Mouse (Mus musculus): ENCODE measurements around the gene Cobl. TPM values are rescaled to one million over a fixed set of nuclear protein-coding genes. Genes with fewer than 3 reads are reported as not detected.

The Cobl gene
- polyA plus RNA-seq, 1 experiment from 2014 or later: 10.4 TPM

DNA sequence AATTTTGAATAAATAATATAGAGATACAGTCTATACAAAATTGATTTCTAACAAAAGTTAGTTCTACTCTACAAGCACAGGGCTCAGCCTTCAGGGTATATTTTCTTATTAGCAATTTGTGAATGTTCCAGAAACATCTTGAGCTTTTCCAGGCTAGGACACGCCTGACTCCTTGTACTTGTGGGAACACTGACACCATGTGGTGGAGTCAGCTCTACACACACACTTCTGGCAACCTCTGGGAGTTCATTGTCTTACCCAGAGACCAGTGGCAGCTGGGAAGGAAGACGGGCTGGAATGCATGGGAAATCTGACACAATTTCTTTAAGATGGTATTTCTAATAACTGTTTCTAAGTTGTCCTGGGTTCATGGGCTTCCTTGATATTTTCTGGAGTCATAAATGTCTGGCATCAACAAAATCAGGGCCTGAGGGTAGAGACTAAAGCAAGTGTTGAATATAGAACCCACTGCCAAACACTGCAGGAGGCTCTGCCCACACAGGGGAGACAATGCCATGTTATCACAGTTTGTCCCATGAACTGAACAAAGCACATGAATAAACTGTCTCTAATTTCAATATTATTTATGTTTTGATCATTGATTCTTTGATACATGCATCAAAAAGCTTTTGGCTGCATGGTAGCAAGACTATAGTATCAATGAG lies 105.3 kb downstream of the Cobl start:
- H3K36me3 ChIP-seq (ENCODE audit: control insufficient read depth, insufficient read depth, low read length): no peaks in the 10 kb centered on the region
- H3K9me3 ChIP-seq (ENCODE audit: control insufficient read depth, low read length): no peaks in the 10 kb centered on the region
- no peak overlapping the region for H3K27ac ChIP-seq (replicated peaks; ENCODE audit: low read depth, low read length)
- H3K4me2 ChIP-seq (ENCODE audit: low read length): no peak overlapping the region
- ATAC-seq (ENCODE audit: low FRiP score, low TSS enrichment) (peak; percentile 78), DNase-seq (peak; percentile 82)
- H3K9ac ChIP-seq (replicated peaks; ENCODE audit: low read length): no peak overlapping the region
- H3K4me3 ChIP-seq (replicated peaks; ENCODE audit: low read depth, low read length): no peak overlapping the region
- WGBS: 14% methylated on average over 2 of the region's 2 CpGs
- H3K4me1 ChIP-seq (ENCODE audit: control insufficient read depth, insufficient read depth, low read length): no peaks in the 10 kb centered on the region
- H3K27me3 ChIP-seq (ENCODE audit: control insufficient read depth, insufficient read depth, low read length): peaks cover 6% of the 10 kb centered on the region; the same call in 1 of the 2 replicates

DNA sequence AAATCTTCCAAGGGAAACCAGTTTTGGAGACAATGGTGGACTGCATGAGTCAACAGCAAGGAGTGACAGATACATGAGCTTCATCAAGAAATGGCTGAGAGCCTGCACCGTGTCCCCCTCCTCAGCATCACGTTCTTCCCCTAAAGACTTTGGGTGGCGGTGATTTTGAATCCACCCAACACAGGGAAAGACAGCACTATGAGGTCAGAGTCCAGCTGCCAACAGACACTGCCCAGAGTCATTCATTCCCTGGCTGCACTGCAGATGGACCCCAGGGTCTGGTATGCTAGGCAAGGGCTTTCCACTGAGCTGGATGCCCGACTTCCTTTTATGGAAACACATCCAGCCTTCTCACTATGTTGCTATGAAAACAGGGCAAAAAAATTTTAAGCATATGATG lies 106.2 kb downstream of the Cobl start:
- H3K27ac ChIP-seq (replicated peaks; ENCODE audit: low read depth, low read length): no peak overlapping the region
- H3K36me3 ChIP-seq (ENCODE audit: control insufficient read depth, insufficient read depth, low read length): no peaks in the 10 kb centered on the region
- no peak overlapping the region for H3K4me2 ChIP-seq (ENCODE audit: low read length)
- 77% methylated on average over 4 of the region's 4 CpGs for WGBS
- no peaks in the 10 kb centered on the region for H3K9me3 ChIP-seq (ENCODE audit: control insufficient read depth, low read length)
- H3K4me3 ChIP-seq (replicated peaks; ENCODE audit: low read depth, low read length): no peak overlapping the region
- ATAC-seq (ENCODE audit: low FRiP score, low TSS enrichment): no peak
- DNase-seq: no peak
- H3K4me1 ChIP-seq (ENCODE audit: control insufficient read depth, insufficient read depth, low read length): no peaks in the 10 kb centered on the region
- peaks cover 6% of the 10 kb centered on the region; the same call in 1 of the 2 replicates for H3K27me3 ChIP-seq (ENCODE audit: control insufficient read depth, insufficient read depth, low read length)
- H3K9ac ChIP-seq (replicated peaks; ENCODE audit: low read length): no peak overlapping the region

DNA sequence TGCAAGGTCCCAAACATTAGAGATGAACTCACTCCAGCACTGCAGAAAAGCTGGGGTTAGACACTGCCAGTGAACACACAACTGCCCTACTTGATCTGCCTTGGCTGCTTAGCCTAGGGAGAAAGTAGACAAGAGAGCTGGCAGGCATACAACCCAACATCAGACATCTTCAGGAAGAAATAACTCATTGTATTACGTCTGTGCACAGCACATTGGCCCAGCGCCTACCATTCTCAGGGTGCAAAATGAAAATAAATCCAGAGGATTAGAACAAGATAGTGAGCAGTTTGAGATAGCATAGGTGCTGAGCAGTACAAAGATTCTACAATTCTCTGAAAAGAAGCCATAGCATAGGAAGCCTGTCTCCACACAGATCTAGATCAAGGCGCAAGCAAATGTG lies 109.1 kb downstream of the Cobl start:
- H3K27me3 ChIP-seq (ENCODE audit: control insufficient read depth, insufficient read depth, low read length): peaks cover 6% of the 10 kb centered on the region; the same call in 1 of the 2 replicates
- 95% methylated on average over 3 of the region's 3 CpGs for WGBS
- H3K9me3 ChIP-seq (ENCODE audit: control insufficient read depth, low read length): no peaks in the 10 kb centered on the region
- H3K4me3 ChIP-seq (replicated peaks; ENCODE audit: low read depth, low read length): no peak overlapping the region
- H3K9ac ChIP-seq (replicated peaks; ENCODE audit: low read length): no peak overlapping the region
- H3K4me2 ChIP-seq (ENCODE audit: low read length): no peak overlapping the region
- H3K27ac ChIP-seq (replicated peaks; ENCODE audit: low read depth, low read length): no peak overlapping the region
- no peak for DNase-seq
- no peaks in the 10 kb centered on the region for H3K36me3 ChIP-seq (ENCODE audit: control insufficient read depth, insufficient read depth, low read length)
- ATAC-seq (ENCODE audit: low FRiP score, low TSS enrichment): no peak
- H3K4me1 ChIP-seq (ENCODE audit: control insufficient read depth, insufficient read depth, low read length): no peaks in the 10 kb centered on the region

DNA sequence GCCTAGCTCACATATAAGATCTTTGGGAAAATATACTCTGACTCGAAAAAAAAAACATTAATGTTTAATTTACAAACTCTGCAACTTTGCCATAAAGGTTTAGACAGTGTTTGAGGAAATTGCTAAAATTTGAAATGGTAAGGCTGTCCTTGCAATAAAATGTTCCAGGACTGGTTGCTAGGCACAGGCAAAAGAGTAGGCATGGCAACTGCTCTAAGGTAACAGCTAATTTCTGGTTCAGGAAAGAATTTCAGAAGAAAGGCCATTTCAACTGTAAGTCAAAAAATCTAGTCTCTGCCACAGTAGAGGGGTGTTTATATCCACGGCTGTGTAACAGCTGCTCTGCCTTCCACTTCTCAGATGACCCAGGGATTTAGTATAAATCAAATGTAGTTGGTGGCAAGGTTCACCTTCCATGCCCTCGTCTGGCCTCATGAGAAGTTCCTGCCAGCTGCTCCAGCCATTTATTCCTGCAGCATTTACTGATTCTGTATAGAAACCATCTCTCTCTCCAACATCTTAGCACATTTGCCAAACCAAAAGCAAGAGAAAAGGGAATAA lies 113.7 kb downstream of the Cobl start:
- H3K27ac ChIP-seq (replicated peaks; ENCODE audit: low read depth, low read length): no peak overlapping the region
- H3K9me3 ChIP-seq (ENCODE audit: control insufficient read depth, low read length): no peaks in the 10 kb centered on the region
- H3K4me1 ChIP-seq (ENCODE audit: control insufficient read depth, insufficient read depth, low read length): no peaks in the 10 kb centered on the region
- no peaks in the 10 kb centered on the region for H3K36me3 ChIP-seq (ENCODE audit: control insufficient read depth, insufficient read depth, low read length)
- no peak overlapping the region for H3K4me2 ChIP-seq (ENCODE audit: low read length)
- ATAC-seq (ENCODE audit: low FRiP score, low TSS enrichment): no peak
- H3K4me3 ChIP-seq (replicated peaks; ENCODE audit: low read depth, low read length): no peak overlapping the region
- WGBS: 58% methylated on average over 3 of the region's 3 CpGs
- H3K9ac ChIP-seq (replicated peaks; ENCODE audit: low read length): no peak overlapping the region
- peaks cover 6% of the 10 kb centered on the region; the same call in 1 of the 2 replicates for H3K27me3 ChIP-seq (ENCODE audit: control insufficient read depth, insufficient read depth, low read length)
- DNase-seq: no peak

DNA sequence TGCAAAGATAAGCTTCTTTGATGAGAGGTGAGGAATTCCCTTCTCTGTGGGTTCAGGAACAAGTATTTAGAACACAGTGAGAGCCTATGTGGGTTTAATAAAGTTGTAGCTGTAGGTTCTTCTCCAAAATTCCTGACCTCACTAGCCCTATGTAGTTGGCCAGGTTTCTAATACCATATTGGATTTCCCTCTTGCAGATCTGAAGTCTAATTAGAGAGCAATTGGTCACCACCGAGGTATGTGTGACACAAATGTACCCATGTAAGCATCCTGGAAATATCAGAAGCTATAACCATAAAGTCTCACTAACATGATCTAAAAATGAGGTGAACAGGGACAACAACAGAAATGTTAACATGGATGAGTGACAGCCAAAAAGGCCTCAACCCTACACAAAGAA lies 114.7 kb downstream of the Cobl start:
- no peak for ATAC-seq (ENCODE audit: low FRiP score, low TSS enrichment)
- Histone ChIP-seq H3K27me3 (ENCODE audit: control insufficient read depth, insufficient read depth, low read length) (no peaks in the 10 kb centered on the region), H3K9ac (replicated peaks; ENCODE audit: low read length) (no peak overlapping the region), H3K36me3 (ENCODE audit: control insufficient read depth, insufficient read depth, low read length) (no peaks in the 10 kb centered on the region), H3K4me3 (replicated peaks; ENCODE audit: low read depth, low read length) (no peak overlapping the region), H3K27ac (replicated peaks; ENCODE audit: low read depth, low read length) (no peak overlapping the region), H3K4me2 (ENCODE audit: low read length) (no peak overlapping the region), H3K4me1 (ENCODE audit: control insufficient read depth, insufficient read depth, low read length) (no peaks in the 10 kb centered on the region), H3K9me3 (ENCODE audit: control insufficient read depth, low read length) (no peaks in the 10 kb centered on the region)
- 96% methylated on average over 1 of the region's 1 CpGs for WGBS
- no peak for DNase-seq

DNA sequence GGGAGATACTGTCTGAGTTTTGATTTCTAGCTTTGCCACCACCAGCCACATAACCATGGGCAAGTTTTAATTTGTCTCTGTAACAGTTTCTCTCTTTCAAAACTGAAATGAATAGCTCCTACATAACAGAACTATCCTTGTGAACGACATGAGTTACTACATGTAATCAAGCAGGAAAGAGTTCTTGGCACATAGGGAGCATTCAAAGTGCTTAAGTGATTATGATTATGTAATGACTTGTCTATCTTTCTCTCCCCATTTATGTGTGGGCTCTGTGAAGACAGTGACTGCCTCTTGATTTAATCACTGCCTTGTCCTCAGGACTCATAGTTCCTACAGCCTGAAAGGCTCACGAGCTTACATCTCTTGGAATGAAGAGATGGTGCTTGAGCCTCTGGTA lies 118.3 kb downstream of the Cobl start:
- Histone ChIP-seq H3K27me3 (ENCODE audit: control insufficient read depth, insufficient read depth, low read length) (no peaks in the 10 kb centered on the region), H3K4me1 (ENCODE audit: control insufficient read depth, insufficient read depth, low read length) (no peaks in the 10 kb centered on the region), H3K4me2 (ENCODE audit: low read length) (no peak overlapping the region), H3K27ac (replicated peaks; ENCODE audit: low read depth, low read length) (no peak overlapping the region), H3K9ac (replicated peaks; ENCODE audit: low read length) (no peak overlapping the region), H3K9me3 (ENCODE audit: control insufficient read depth, low read length) (no peaks in the 10 kb centered on the region), H3K36me3 (ENCODE audit: control insufficient read depth, insufficient read depth, low read length) (no peaks in the 10 kb centered on the region), H3K4me3 (replicated peaks; ENCODE audit: low read depth, low read length) (no peak overlapping the region)
- WGBS: 84% methylated on average over 2 of the region's 2 CpGs
- ATAC-seq (ENCODE audit: low FRiP score, low TSS enrichment) (no peak), DNase-seq (no peak)

DNA sequence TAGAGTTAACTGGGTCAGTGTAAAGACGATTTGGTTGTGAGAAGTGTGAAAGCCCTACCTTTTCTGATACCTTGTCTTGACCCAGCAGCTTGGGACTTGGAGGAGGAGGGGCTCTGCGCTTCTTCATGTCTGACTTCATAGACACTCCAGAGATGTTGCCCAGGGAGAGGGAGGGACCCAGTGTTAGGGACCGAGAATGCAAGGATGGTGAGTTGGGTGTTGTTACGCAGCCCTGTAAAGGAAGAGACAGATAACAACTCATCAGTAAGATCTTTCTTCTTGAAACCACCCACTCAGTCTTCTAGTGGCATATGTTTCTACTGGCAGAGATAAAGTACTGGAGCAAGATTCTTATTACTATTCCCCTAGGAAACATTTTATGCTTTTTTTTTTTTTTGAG lies 121.1 kb downstream of the Cobl start:
- Histone ChIP-seq H3K27ac (replicated peaks; ENCODE audit: low read depth, low read length) (no peak overlapping the region), H3K4me2 (ENCODE audit: low read length) (no peak overlapping the region), H3K36me3 (ENCODE audit: control insufficient read depth, insufficient read depth, low read length) (no peaks in the 10 kb centered on the region), H3K4me1 (ENCODE audit: control insufficient read depth, insufficient read depth, low read length) (no peaks in the 10 kb centered on the region), H3K9ac (replicated peaks; ENCODE audit: low read length) (no peak overlapping the region), H3K27me3 (ENCODE audit: control insufficient read depth, insufficient read depth, low read length) (no peaks in the 10 kb centered on the region), H3K4me3 (replicated peaks; ENCODE audit: low read depth, low read length) (no peak overlapping the region), H3K9me3 (ENCODE audit: control insufficient read depth, low read length) (no peaks in the 10 kb centered on the region)
- no peak for DNase-seq
- 94% methylated on average over 4 of the region's 4 CpGs for WGBS
- no peak for ATAC-seq (ENCODE audit: low FRiP score, low TSS enrichment)

DNA sequence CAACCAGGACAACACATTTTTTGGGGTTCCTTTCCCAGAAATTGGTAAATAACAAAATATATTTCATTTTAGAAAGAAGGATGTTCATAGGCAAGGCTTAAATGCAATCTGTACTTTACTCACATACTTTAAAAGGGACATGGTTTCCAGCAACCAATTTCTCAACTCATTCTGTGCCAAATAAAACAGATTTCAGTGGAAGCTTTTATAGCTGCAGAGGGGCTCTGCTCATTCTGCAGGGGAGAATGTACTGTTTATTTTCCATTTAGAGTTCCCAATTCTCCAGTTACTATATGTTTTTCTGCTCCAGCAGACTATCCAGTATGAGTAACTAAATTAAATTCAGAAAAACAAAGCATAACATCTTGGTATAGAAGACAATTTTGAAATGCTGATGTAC lies 124.1 kb downstream of the Cobl start:
- H3K36me3 ChIP-seq (ENCODE audit: control insufficient read depth, insufficient read depth, low read length): no peaks in the 10 kb centered on the region
- H3K4me2 ChIP-seq (ENCODE audit: low read length): no peak overlapping the region
- no peaks in the 10 kb centered on the region for H3K4me1 ChIP-seq (ENCODE audit: control insufficient read depth, insufficient read depth, low read length)
- H3K9ac ChIP-seq (replicated peaks; ENCODE audit: low read length): no peak overlapping the region
- no peak overlapping the region for H3K4me3 ChIP-seq (replicated peaks; ENCODE audit: low read depth, low read length)
- no peak for DNase-seq
- no peak overlapping the region for H3K27ac ChIP-seq (replicated peaks; ENCODE audit: low read depth, low read length)
- no peak for ATAC-seq (ENCODE audit: low FRiP score, low TSS enrichment)
- no peaks in the 10 kb centered on the region for H3K27me3 ChIP-seq (ENCODE audit: control insufficient read depth, insufficient read depth, low read length)
- no peaks in the 10 kb centered on the region for H3K9me3 ChIP-seq (ENCODE audit: control insufficient read depth, low read length)

DNA sequence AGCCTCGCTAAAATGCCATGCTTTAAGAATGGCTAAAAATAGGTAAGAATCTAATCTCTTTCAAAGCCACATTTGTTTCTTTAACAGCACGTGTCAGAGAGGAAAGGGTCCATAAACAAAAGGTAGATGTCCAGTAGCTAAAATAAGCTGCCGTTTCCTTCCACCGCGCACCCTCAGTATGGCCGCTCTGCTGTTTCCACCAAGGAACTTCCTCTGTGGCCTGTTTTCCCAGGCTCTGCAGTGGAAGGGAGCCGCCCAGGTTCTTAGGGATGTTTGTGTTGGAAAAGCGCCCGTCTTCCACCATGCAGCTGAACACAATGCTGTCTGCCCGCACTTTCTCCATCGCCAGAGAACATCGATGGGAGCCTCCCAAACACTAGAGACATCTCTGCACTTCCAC lies 128.6 kb downstream of the Cobl start:
- DNase-seq (peak; percentile 23), ATAC-seq (ENCODE audit: low FRiP score, low TSS enrichment) (no peak)

More for the DNA sequence above, 128.6 kb downstream of the Cobl start:
- Histone ChIP-seq H3K4me1 (ENCODE audit: control insufficient read depth, insufficient read depth, low read length) (0 out of 2 replicates have a peak, but pooled peaks cover 3% of the 10 kb centered on the region), H3K27ac (replicated peaks; ENCODE audit: low read depth, low read length) (no peak overlapping the region), H3K4me3 (replicated peaks; ENCODE audit: low read depth, low read length) (no peak overlapping the region), H3K27me3 (ENCODE audit: control insufficient read depth, insufficient read depth, low read length) (no peaks in the 10 kb centered on the region), H3K4me2 (ENCODE audit: low read length) (no peak overlapping the region), H3K9ac (replicated peaks; ENCODE audit: low read length) (no peak overlapping the region), H3K9me3 (ENCODE audit: control insufficient read depth, low read length) (no peaks in the 10 kb centered on the region), H3K36me3 (ENCODE audit: control insufficient read depth, insufficient read depth, low read length) (no peaks in the 10 kb centered on the region)
- WGBS: 84% methylated on average over 12 of the region's 12 CpGs
